In genomic region chr12:12871272-12871671, GRCm38 (mm10) we compare ENCODE assay signal across 11 mouse cellular contexts.
A peak's percentile ranks its signal among the peaks of the same experiment; 100 is the strongest.
DNase-seq lines count a peak whose midpoint lies in the region; ATAC-seq lines count a peak whose summit lies in the region.
"Had no signal": no experiment of that assay in that cellular context is flagged by ENCODE, and none has a peak within 500 bp of the region (broad histone marks: within the 10 kb centered on the region; RNA-seq: fewer than 3 reads in every experiment).

No protein-coding gene starts in this region.

- no peaks in the 10 kb centered on the region for H3K9me3 ChIP-seq in forebrain, embryonic 12.5 days
- no peaks in the 10 kb centered on the region for H3K9me3 ChIP-seq in forebrain, embryonic 10.5 days

- peak; percentile 24; the same call in 1 of the 2 replicates for ATAC-seq in forebrain, embryonic 12.5 days (ENCODE audit: low FRiP score)

- no peak overlapping the region for H3K9ac ChIP-seq in forebrain, embryonic 12.5 days

- H3K4me2 ChIP-seq in forebrain, embryonic 12.5 days, result no peak overlapping the region

- no peaks in the 10 kb centered on the region for H3K36me3 ChIP-seq in forebrain, embryonic 12.5 days (replicated peaks)
- H3K36me3 ChIP-seq in forebrain, embryonic 10.5 days (replicated peaks), result no peaks in the 10 kb centered on the region

- intact Hi-C loops in left cerebral cortex, postnatal 10 days (cut with DNase I), result no loop called here

- 40% methylated on average over 4 of the region's 4 CpGs for WGBS in forebrain, embryonic 12.5 days
- 58% methylated on average over 4 of the region's 4 CpGs for WGBS in forebrain, embryonic 10.5 days

- peaks cover 8% of the 10 kb centered on the region for H3K27me3 ChIP-seq in forebrain, embryonic 12.5 days
- H3K27me3 ChIP-seq in forebrain, embryonic 10.5 days (ENCODE audit: poor library complexity, severe bottlenecking), result peaks cover 12% of the 10 kb centered on the region; the same call in 1 of the 2 replicates

- H3K4me1 ChIP-seq in forebrain, embryonic 12.5 days, result peaks cover 22% of the 10 kb centered on the region; the same call in 1 of the 2 replicates
- peaks cover 25% of the 10 kb centered on the region for H3K4me1 ChIP-seq in forebrain, embryonic 10.5 days

- no peak overlapping the region for H3K27ac ChIP-seq in forebrain, embryonic 12.5 days
- no peak overlapping the region for H3K27ac ChIP-seq in forebrain, embryonic 10.5 days
- H3K27ac ChIP-seq: macrophage had no signal

- H3K4me3 ChIP-seq in forebrain, embryonic 12.5 days (replicated peaks), result no peak overlapping the region
- H3K4me3 ChIP-seq in forebrain, embryonic 10.5 days, result no peak overlapping the region

- no peak for DNase-seq in forebrain, embryonic 10.5 days (ENCODE audit: extremely low spot score, low spot score)
- peak; percentile 13 for DNase-seq in ovary, postnatal 14 days (ENCODE audit: low spot score)
- no peak for DNase-seq in ovary, postnatal 10 days (ENCODE audit: low spot score)
- DNase-seq in left cerebral cortex, postnatal 10 days (ENCODE audit: extremely low spot score in 1 of 2, low spot score in 2 of 2), result peak; percentile 41 to 60
- peak; percentile 10 to 17 for DNase-seq in right cerebral cortex, postnatal 36 days (ENCODE audit: low spot score in 2 of 2)
- DNase-seq in embryo, embryonic 10 days (ENCODE audit: low spot score), result no peak
- no peak for DNase-seq in spleen, adult 12 weeks (ENCODE audit: low spot score)
- DNase-seq: cerebellum, adult 9-11 months; heart, postnatal 10 days had no signal

Comparison
In these comparisons a context has a peak if more than half of its experiments do, and no peak if none do; other contexts are left out.
1. DNase-seq: peak in ovary, postnatal 14 days (single experiment), left cerebral cortex, postnatal 10 days (2 of 2) and right cerebral cortex, postnatal 36 days (2 of 2); none in forebrain, embryonic 10.5 days (single experiment), ovary, postnatal 10 days (single experiment), embryo, embryonic 10 days (single experiment) and spleen, adult 12 weeks (single experiment).